Mouse (Mus musculus) small intestine, adult 2 months (tissue): ENCODE results near the gene Aldh1l2. TPM values are rescaled to one million over a fixed set of nuclear protein-coding genes. Genes with fewer than 3 reads are reported as not detected.
"Not testable (repeated sequence)": the region's sequence is repeated elsewhere in the genome, so short reads cannot be mapped to it uniquely, and the experiment has no call there.

ENCODE experiments used
- H3K27ac ChIP-seq: fragments of 200-500 bp; 2 replicates; pipeline ENCODE4 v1.5.1; 2012; ENCODE audit warnings: low read depth, low read length, control low read depth, inconsistent platforms; ENCODE audit not compliant: insufficient read depth
- H3K27me3 ChIP-seq: fragments of 200-500 bp; 2 replicates; pipeline ENCODE4 v1.6.1; 2012; ENCODE audit warnings: mild to moderate bottlenecking, moderate library complexity, low read length, inconsistent platforms; ENCODE audit not compliant: control insufficient read depth, insufficient read depth
- H3K36me3 ChIP-seq: fragments of 200-500 bp; 2 replicates; pipeline ENCODE4 v1.6.1; 2012; ENCODE audit warnings: mild to moderate bottlenecking, low read length, control low read depth, inconsistent platforms; ENCODE audit not compliant: control insufficient read depth, insufficient read depth
- H3K4me1 ChIP-seq: fragments of 200-500 bp; 2 replicates; pipeline ENCODE4 v1.6.1; 2012; ENCODE audit warnings: low read length, inconsistent platforms, mixed read lengths; ENCODE audit not compliant: control insufficient read depth, insufficient read depth, insufficient read length
- H3K4me3 ChIP-seq: fragments of 200-500 bp; 2 replicates; pipeline ENCODE4 v1.5.1; 2012; ENCODE audit warnings: low read depth, mild to moderate bottlenecking, control low read depth, inconsistent platforms, low read length, moderate library complexity
- CTCF ChIP-seq: fragments of 200-500 bp; IDR thresholded peaks from 2 replicates; pipeline ENCODE4 v1.5.1; 2012; ENCODE audit warnings: low read depth, mild to moderate bottlenecking, control low read depth, inconsistent platforms, low read length, moderate library complexity, mixed read lengths; ENCODE audit not compliant: insufficient replicate concordance, insufficient read length; ENCODE audit errors: extremely low read depth
- POLR2A ChIP-seq: fragments of 200-500 bp; IDR thresholded peaks from 2 replicates; pipeline ENCODE4 v1.6.1; 2012; ENCODE audit warnings: low read depth, mild to moderate bottlenecking, control low read depth, inconsistent platforms, low read length, moderate library complexity
- WGBS: fragments of 180-500 bp; shearing (Covaris S2); methylation state at CpG from one replicate; pipeline ENCODE4 v1.1.7; 2018; 5-methylcytosine and 5-hydroxymethylcytosine counted together
- polyA plus RNA-seq: library from polyadenylated mRNA; depleted of rRNA; stranded (reverse); fragments of >200 nt; gene quantifications from 2 replicates; pipeline ENCODE4 v1.2.3, GENCODE M21; 2012

The Aldh1l2 gene
- polyA plus RNA-seq, 1 experiment = 1.0 TPM

DNA sequence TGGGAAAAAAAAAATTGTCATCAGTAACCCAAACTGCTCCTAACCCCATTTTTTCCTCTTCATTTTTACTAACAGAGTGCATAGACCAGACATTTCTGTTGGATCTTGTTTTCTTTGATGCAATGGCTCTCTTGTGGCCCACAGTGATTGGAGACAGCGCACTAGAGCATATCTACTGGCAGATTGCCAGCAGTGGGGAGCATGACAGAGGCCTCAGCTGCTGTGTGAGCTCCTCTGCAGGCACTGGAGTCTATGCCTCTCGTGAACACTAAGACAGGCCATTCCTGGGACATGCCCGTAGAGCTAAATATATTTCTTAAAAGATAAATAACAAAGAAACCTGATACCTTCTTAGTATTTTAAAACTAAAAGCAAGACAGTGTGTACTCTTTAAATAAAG lies 6.2 kb upstream of the Aldh1l2 start:
- Histone ChIP-seq H3K36me3 (no peaks in the 10 kb centered on the region), H3K27me3 (no peaks in the 10 kb centered on the region), H3K4me1 (no peaks in the 10 kb centered on the region), H3K4me3 (no peak overlapping the region), H3K27ac (no peak overlapping the region)
- TF ChIP-seq POLR2A (no peak), CTCF (no peak)
- WGBS = 27% methylated on average over 3 of the region's 3 CpGs

GRCm38 (mm10) chr10:83539311-83539980 lies 5.5 kb upstream of the Aldh1l2 start:
- Histone ChIP-seq H3K36me3 (no peaks in the 10 kb centered on the region), H3K4me1 (no peaks in the 10 kb centered on the region), H3K4me3 (no peak overlapping the region), H3K27ac (no peak overlapping the region), H3K27me3 (no peaks in the 10 kb centered on the region)
- TF ChIP-seq CTCF = no peak
- TF ChIP-seq POLR2A = no peak
- WGBS = 79% methylated on average over 6 of the region's 6 CpGs

DNA sequence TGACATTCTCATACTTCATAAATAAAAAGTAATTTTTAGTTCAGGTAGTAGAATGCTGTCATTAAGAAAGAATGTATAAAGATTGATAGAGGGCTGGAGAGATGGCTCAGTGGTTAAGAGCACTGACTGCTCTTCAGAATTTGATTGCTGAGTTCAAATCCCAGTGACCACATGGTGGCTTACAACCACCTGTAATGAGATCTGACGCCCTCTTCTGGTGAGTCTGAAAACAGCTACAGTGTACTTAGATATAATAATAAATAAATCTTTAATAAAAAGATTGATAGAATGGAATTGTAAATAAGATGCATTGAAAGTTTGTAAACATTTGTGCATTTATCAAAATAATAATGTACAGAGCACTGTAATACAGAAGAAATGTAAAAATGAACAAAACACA lies 2.5 kb upstream of the Aldh1l2 start:
- no peak overlapping the region for H3K27ac ChIP-seq
- H3K4me3 ChIP-seq = no peak overlapping the region
- peaks cover 3% of the 10 kb centered on the region; the same call in 1 of the 2 replicates for H3K4me1 ChIP-seq
- no peak for TF ChIP-seq CTCF
- TF ChIP-seq POLR2A = no peak
- WGBS = 10% methylated on average over 1 of the region's 1 CpGs
- H3K27me3 ChIP-seq = no peaks in the 10 kb centered on the region; the same call in 1 of the 2 replicates
- no peaks in the 10 kb centered on the region for H3K36me3 ChIP-seq

DNA sequence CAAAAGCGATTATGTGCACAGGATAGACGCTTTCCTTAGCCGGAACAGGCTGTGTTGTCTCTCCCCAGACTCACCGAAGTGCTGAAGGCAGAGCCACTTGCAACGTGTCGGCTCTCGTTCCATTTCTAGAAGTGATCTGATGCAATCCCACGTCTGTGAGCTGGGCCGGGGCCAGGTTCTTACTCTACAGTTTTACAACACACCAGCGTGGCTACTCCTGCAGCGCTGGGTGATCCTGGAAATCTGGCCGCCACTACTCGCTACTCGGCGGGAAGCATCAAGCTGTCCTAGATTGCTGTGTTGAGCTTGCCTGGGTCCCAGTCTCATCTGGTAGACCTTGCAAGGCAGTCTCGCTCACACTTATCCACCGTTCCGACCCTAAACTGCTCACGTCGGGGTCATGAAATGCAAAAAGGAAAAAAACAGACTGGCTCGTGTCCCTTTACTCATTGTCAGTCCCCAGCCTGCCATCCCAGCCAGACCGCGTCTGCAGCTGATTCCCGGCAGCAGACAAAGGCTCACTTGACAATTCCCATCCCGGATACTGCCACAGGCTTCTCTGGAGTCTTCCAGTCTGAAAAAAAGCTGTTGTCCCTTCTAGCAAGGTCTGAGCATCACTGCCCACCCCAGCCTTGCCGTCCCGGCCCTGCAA lies 556 bp downstream of the Aldh1l2 start:
- H3K27ac ChIP-seq = no peak overlapping the region
- H3K36me3 ChIP-seq = no peaks in the 10 kb centered on the region
- H3K27me3 ChIP-seq = no peaks in the 10 kb centered on the region; the same call in 1 of the 2 replicates
- 2% methylated on average over 27 of the region's 27 CpGs for WGBS
- peaks cover 3% of the 10 kb centered on the region; the same call in 1 of the 2 replicates for H3K4me1 ChIP-seq
- no peak for TF ChIP-seq CTCF
- TF ChIP-seq POLR2A = no peak
- peak overlapping the region; percentile 53 for H3K4me3 ChIP-seq

GRCm38 (mm10) chr10:83530384-83530967 lies 3.5 kb downstream of the Aldh1l2 start:
- H3K4me1 ChIP-seq = peaks cover 3% of the 10 kb centered on the region; the same call in 1 of the 2 replicates
- H3K4me3 ChIP-seq = no peak overlapping the region
- no peaks in the 10 kb centered on the region; the same call in 1 of the 2 replicates for H3K27me3 ChIP-seq
- no peaks in the 10 kb centered on the region for H3K36me3 ChIP-seq
- no peak for TF ChIP-seq POLR2A
- TF ChIP-seq CTCF = no peak
- no peak overlapping the region for H3K27ac ChIP-seq
- 84% methylated on average over 6 of the region's 6 CpGs for WGBS

DNA sequence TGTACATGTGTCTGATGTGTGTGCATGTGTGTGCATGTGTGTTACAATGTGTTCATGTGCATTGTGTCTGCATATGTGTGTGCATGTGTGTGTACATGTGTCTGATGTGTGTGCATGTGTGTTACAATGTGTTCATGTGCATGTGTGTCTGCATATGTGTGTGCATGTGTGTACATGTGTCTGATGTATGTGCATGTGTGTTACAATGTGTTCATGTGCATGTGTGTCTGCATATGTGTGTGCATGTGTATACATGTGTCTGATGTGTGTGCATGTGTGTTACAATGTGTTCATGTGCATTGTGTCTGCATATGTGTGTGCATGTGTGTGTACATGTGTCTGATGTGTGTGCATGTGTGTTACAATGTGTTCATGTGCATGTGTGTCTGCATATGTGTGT lies 9.7 kb downstream of the Aldh1l2 start:
- H3K27ac ChIP-seq, H3K36me3 ChIP-seq, H3K4me1 ChIP-seq, H3K4me3 ChIP-seq, H3K27me3 ChIP-seq: not testable (repeated sequence)

DNA sequence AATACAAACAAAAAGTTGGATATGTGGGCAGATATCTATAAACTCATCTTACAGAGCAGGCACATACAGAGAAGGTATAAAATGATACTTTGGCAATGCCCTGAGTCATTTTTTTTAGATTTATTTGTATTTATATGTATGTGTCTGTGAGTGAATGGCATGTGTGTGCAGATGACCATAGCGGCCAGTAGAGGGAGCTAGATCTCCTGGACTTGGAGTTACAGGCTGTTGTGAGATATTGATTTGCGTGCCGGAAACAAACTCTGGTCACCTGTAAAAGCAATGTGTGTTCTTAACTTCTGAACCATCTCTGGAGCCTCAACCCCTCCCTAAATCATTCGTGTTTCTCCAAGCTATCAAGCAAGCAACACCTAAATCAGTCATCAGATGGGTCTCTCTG lies 12.9 kb downstream of the Aldh1l2 start:
- no peaks in the 10 kb centered on the region for H3K4me1 ChIP-seq
- H3K36me3 ChIP-seq = no peaks in the 10 kb centered on the region
- 82% methylated on average over 4 of the region's 4 CpGs for WGBS
- no peak overlapping the region for H3K4me3 ChIP-seq
- no peak for TF ChIP-seq POLR2A
- TF ChIP-seq CTCF = no peak
- no peak overlapping the region for H3K27ac ChIP-seq
- H3K27me3 ChIP-seq = no peaks in the 10 kb centered on the region
